Mouse (Mus musculus): ENCODE results near the gene Exoc6b. TPM values are rescaled to one million over a fixed set of nuclear protein-coding genes. Genes with fewer than 3 reads are reported as not detected.
A peak's percentile ranks its signal among the peaks of the same experiment; 100 is the strongest.

The Exoc6b gene
- polyA plus RNA-seq, 1 experiment: 0.56 TPM

DNA sequence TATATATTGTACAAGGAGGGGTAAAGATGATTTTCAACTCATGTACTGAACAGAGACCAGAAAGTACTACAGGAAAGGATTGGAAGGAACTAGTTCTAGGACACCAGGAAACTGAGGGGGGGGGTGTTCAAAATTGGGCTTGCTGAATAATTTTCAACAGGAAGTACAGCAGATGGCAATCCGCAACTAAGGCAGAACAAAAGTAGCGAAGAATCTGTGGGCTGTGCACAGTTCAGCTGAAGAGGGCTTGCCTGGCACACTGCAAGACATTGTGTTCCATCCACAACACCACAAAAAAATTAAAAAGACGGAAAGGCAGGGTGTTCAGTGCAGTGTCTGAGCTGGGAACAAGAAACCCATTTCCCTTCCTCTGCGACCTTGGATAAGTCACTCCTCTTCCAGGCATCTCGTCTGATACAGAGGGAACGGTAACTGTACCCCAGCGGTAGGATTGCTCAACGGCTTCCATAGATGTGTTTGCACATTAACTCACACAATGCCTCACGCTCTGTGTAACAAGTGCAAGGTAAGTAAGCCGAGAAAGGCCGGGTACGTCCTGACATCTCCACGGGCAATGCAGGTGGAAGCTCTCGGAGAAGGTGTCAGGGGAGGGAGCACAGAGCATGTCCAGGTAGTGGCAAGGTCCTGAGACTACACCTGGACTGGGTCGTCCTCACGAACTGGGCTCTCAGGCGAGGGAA lies 841 bp downstream of the Exoc6b start:
- Histone ChIP-seq H3K4me3 (replicated peaks) (peak overlapping the region; percentile 97), H3K27me3 (replicated peaks) (peaks cover 37% of the 10 kb centered on the region), H3K4me1 (peaks cover 21% of the 10 kb centered on the region), H3K36me3 (replicated peaks; ENCODE audit: low read length) (no peaks in the 10 kb centered on the region), H3K9me3 (no peaks in the 10 kb centered on the region)
- TF ChIP-seq GATA1 (IDR thresholded peaks at IDR 0.05; ENCODE audit: borderline replicate concordance, low read length): no peak
- no peak for TF ChIP-seq FLI1 (IDR thresholded peaks at IDR 0.05; ENCODE audit: low read length)

- TF ChIP-seq GATA1 (IDR thresholded peaks at IDR 0.05; ENCODE audit: borderline replicate concordance, low read length): no peak
- TF ChIP-seq FLI1 (IDR thresholded peaks at IDR 0.05; ENCODE audit: low read length): no peak
- Histone ChIP-seq H3K27me3 (replicated peaks) (peaks cover 3% of the 10 kb centered on the region), H3K9me3 (no peaks in the 10 kb centered on the region), H3K4me1 (no peaks in the 10 kb centered on the region), H3K4me3 (replicated peaks) (no peak overlapping the region), H3K36me3 (replicated peaks; ENCODE audit: low read length) (no peaks in the 10 kb centered on the region)
Measured at GRCm38 (mm10) chr6:85057641-85058040, 11.7 kb downstream of the Exoc6b start.

DNA sequence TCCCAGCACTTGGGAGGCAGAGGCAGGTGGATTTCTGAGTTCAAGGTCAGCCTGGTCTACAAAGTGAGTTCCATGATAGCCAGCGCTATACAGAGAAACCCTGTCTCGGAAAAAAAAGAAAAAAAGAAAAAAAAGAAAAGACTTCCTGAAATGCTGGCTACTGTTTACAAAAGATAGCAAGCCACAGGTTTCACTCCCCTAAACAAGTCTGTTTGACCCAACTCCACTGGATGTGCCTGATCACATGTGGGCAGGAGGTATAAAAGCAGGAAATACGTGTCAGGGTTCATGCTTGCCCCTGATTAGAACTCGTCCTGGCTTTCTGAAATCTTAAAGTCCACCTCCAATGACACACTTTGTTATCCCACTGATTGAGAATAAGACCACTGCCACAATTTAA lies 18.2 kb downstream of the Exoc6b start:
- Histone ChIP-seq H3K36me3 (replicated peaks; ENCODE audit: low read length) (no peaks in the 10 kb centered on the region), H3K27me3 (replicated peaks) (no peaks in the 10 kb centered on the region), H3K4me1 (no peaks in the 10 kb centered on the region), H3K4me3 (replicated peaks) (no peak overlapping the region), H3K9me3 (no peaks in the 10 kb centered on the region)
- TF ChIP-seq GATA1 (IDR thresholded peaks at IDR 0.05; ENCODE audit: borderline replicate concordance, low read length) (no peak), FLI1 (IDR thresholded peaks at IDR 0.05; ENCODE audit: low read length) (no peak)

DNA sequence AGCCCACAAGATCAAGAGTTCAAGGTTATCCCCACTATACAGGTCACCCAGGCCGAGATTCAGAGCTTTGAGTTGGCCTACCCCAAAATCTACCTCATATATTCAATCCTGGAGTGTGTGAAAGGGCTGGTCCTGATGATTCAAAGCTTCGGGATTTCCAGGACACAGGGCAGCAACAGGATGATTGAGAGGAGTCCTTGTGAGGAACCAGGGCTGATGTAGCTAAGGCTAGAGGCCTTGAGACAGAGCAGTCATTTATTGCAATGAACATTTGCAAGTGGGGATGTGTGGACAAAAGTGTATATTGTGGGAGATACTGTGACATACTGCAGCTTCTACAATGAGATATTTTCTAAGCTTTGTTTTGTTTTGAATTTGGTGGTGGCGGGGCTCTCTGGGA lies 22.8 kb downstream of the Exoc6b start:
- no peak overlapping the region for H3K4me3 ChIP-seq (replicated peaks)
- no peaks in the 10 kb centered on the region for H3K36me3 ChIP-seq (replicated peaks; ENCODE audit: low read length)
- H3K9me3 ChIP-seq: no peaks in the 10 kb centered on the region
- no peaks in the 10 kb centered on the region for H3K27me3 ChIP-seq (replicated peaks)
- H3K4me1 ChIP-seq: no peaks in the 10 kb centered on the region
- TF ChIP-seq GATA1 (IDR thresholded peaks at IDR 0.05; ENCODE audit: borderline replicate concordance, low read length): no peak
- no peak for TF ChIP-seq FLI1 (IDR thresholded peaks at IDR 0.05; ENCODE audit: low read length)

DNA sequence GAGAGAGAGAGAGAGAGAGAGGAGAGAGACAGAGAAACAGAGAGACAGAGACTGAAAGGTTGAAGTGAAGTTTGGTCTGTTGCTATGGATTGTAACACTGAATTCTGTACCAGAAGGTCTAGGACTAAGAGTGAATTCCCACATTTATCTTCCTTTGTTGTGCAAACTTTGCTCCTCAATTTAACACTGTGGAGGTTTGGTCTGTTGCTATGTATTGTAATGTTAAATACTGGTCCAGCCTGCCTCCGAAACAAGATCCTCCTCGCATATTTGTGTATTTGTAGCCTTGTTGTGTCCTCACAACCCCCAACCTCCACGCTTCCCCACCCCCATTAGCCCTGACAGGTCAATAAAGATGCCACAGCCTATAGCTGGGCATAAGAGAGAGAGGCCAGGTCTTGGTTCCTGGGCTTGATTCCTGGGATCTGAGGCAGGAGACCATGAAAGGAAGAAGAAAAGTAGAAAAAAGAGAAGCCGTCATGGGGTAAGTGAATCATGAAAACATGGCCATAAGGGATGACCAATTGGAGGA lies 24.6 kb downstream of the Exoc6b start:
- H3K27me3 ChIP-seq (replicated peaks): peaks cover 4% of the 10 kb centered on the region
- H3K9me3 ChIP-seq: no peaks in the 10 kb centered on the region
- no peaks in the 10 kb centered on the region for H3K36me3 ChIP-seq (replicated peaks; ENCODE audit: low read length)
- no peaks in the 10 kb centered on the region for H3K4me1 ChIP-seq
- TF ChIP-seq FLI1 (IDR thresholded peaks at IDR 0.05; ENCODE audit: low read length) (no peak), GATA1 (IDR thresholded peaks at IDR 0.05; ENCODE audit: borderline replicate concordance, low read length) (no peak)
- H3K4me3 ChIP-seq (replicated peaks): no peak overlapping the region

DNA sequence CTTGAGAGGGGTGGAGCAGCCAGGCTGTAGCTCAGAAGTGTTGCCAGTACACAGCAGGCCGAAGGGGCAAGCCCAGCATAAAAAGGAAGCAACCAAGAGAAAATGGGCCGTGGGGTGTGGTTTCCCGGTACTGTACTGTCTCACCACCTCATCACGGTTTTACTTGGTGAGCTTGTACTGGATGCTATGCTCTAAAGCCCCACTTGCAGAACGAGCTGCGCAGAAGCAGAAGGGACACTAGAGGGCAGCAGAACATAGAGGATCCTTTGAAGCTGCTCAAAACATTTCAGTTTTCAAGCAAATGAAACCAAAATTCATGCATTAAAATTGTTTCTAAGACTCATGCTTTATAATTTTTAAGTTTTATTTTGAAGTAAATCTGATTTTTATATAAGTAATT lies 31.6 kb downstream of the Exoc6b start:
- Histone ChIP-seq H3K4me1 (no peaks in the 10 kb centered on the region), H3K27me3 (replicated peaks) (peaks cover 4% of the 10 kb centered on the region), H3K4me3 (replicated peaks) (no peak overlapping the region), H3K36me3 (replicated peaks; ENCODE audit: low read length) (no peaks in the 10 kb centered on the region), H3K9me3 (no peaks in the 10 kb centered on the region)
- TF ChIP-seq FLI1 (IDR thresholded peaks at IDR 0.05; ENCODE audit: low read length) (no peak), GATA1 (IDR thresholded peaks at IDR 0.05; ENCODE audit: borderline replicate concordance, low read length) (no peak)

DNA sequence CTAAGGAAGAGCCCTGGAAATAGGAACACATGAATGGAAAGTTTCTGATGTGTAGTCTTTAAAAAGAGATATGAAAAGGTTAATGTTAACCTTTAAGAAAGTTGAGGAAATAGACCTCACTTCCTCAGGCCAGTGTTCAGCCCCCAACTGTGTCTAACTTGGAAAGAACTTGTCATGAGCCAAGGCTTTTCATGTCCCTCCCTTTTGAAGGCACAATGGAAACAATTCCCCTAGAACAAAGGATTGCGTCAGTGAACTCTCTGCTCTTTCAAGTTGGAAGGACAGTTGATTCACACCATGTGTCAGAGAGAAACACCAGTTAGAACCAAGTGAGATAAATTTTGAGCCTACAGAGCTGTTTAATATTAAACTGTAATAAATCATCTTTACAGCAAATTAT lies 39.6 kb downstream of the Exoc6b start:
- TF ChIP-seq GATA1 (IDR thresholded peaks at IDR 0.05; ENCODE audit: borderline replicate concordance, low read length): no peak
- no peak for TF ChIP-seq FLI1 (IDR thresholded peaks at IDR 0.05; ENCODE audit: low read length)
- no peaks in the 10 kb centered on the region for H3K9me3 ChIP-seq
- H3K27me3 ChIP-seq (replicated peaks): peaks cover 3% of the 10 kb centered on the region
- no peak overlapping the region for H3K4me3 ChIP-seq (replicated peaks)
- H3K4me1 ChIP-seq: peaks cover 3% of the 10 kb centered on the region; the same call in 1 of the 2 replicates
- H3K36me3 ChIP-seq (replicated peaks; ENCODE audit: low read length): no peaks in the 10 kb centered on the region

DNA sequence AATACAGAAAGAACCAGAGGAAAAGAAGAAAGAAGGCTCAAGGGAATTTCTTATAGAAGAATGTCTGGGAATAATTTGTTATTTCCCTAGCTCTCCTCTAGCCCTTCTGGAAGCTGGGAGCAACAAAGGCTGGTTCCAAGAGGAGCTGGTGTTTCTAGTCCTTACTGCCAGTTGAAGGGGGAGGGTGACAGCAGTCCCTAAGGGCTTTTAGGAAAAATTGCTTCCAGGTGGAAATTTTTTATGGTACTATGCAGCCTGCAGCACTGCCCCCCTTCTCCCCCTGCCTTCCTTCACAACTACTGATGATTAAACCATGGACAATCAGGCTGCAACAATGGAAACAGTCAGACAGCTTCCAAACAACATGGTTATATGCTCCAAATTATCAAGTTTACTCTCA lies 44.9 kb downstream of the Exoc6b start:
- peaks cover 3% of the 10 kb centered on the region; the same call in 1 of the 2 replicates for H3K4me1 ChIP-seq
- TF ChIP-seq GATA1 (IDR thresholded peaks at IDR 0.05; ENCODE audit: borderline replicate concordance, low read length): no peak
- no peak for TF ChIP-seq FLI1 (IDR thresholded peaks at IDR 0.05; ENCODE audit: low read length)
- no peak overlapping the region for H3K4me3 ChIP-seq (replicated peaks)
- no peaks in the 10 kb centered on the region for H3K9me3 ChIP-seq
- peaks cover 3% of the 10 kb centered on the region for H3K27me3 ChIP-seq (replicated peaks)
- no peaks in the 10 kb centered on the region for H3K36me3 ChIP-seq (replicated peaks; ENCODE audit: low read length)

DNA sequence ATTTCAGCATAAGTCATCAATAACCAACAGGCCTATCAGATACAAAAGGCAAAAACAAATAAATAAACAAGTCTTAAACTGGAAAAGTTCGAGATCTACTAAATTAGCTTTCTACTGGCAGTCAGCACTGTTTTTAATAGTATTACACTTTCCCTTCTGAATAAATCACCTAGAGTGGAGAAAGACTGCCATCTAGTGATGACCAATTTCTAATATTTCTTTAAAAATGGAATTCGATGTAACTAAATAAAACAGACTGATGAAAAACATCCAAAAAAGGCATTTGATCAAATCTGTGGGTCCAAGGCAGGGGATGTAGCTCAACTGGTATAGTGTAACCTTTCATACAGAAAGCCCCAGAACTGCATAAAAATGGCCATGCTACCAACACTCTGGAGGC lies 52.3 kb downstream of the Exoc6b start:
- Histone ChIP-seq H3K4me3 (replicated peaks) (no peak overlapping the region), H3K36me3 (replicated peaks; ENCODE audit: low read length) (no peaks in the 10 kb centered on the region), H3K9me3 (no peaks in the 10 kb centered on the region), H3K4me1 (no peaks in the 10 kb centered on the region), H3K27me3 (replicated peaks) (no peaks in the 10 kb centered on the region)
- no peak for TF ChIP-seq GATA1 (IDR thresholded peaks at IDR 0.05; ENCODE audit: borderline replicate concordance, low read length)
- no peak for TF ChIP-seq FLI1 (IDR thresholded peaks at IDR 0.05; ENCODE audit: low read length)

DNA sequence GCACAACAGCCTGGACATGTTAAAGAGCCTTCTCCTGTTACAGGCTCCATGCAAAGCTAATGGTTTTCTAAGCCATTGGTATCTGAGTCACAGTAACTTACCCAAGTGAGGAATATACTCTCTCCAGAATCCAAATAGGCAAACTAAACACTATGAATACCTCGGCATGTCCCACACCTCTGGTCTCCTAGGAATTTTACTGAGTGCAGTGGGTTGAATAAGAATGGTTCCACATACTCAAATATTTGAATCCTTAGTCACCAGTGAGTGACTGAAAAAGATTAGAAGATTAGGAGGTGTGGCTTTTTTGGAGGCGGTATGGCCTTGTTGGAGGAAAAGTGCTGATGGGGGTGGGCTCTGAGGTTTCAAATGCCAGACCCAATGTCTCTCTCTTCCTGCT lies 55.4 kb downstream of the Exoc6b start:
- H3K4me1 ChIP-seq: no peaks in the 10 kb centered on the region
- H3K36me3 ChIP-seq (replicated peaks; ENCODE audit: low read length): no peaks in the 10 kb centered on the region
- H3K9me3 ChIP-seq: no peaks in the 10 kb centered on the region
- no peak overlapping the region for H3K4me3 ChIP-seq (replicated peaks)
- no peak for TF ChIP-seq FLI1 (IDR thresholded peaks at IDR 0.05; ENCODE audit: low read length)
- H3K27me3 ChIP-seq (replicated peaks): no peaks in the 10 kb centered on the region

All from megakaryocyte, embryonic 14.5 days (primary cell).